Mouse (Mus musculus) erythroid progenitor cell, adult 5-6 weeks (primary cell): ENCODE results near the gene Izumo4. TPM values are rescaled to one million over a fixed set of nuclear protein-coding genes. Genes with fewer than 3 reads are reported as not detected.

Source experiments
- total RNA-seq, 2 experiments: library from RNA; stranded (forward) in 1 of 2; stranded (reverse) in 1 of 2; fragments of 150-400 nt in 1 of 2; fragments of 186-747, 209-891 nt in 1 of 2; gene quantifications; 2 replicates each; pipeline versions ENCODE4 v1.2.3 to v1.2.4; 2015 to 2017; ENCODE audit warnings: low replicate concordance in 2 of 2

Izumo4 gene
- total RNA-seq, 2 experiments from 2014 or later = 3.8 to 21.4 TPM

Other genes with a start within 250 kb of the Izumo4 start
- gene Onecut3, start 207.3 kb upstream of the Izumo4 start, total RNA-seq (2015; ENCODE audit: low replicate concordance) = not detected in 2 replicates
- not detected in 2 replicates for gene Onecut3, start 207.3 kb upstream of the Izumo4 start, total RNA-seq (2017; ENCODE audit: low replicate concordance)
- gene Atp8b3, start 163.1 kb upstream of the Izumo4 start, total RNA-seq (2015; ENCODE audit: low replicate concordance) = not detected in 2 replicates
- gene Atp8b3, start 163.1 kb upstream of the Izumo4 start, total RNA-seq (2017; ENCODE audit: low replicate concordance) = 0.39 TPM in 1 of 2 replicates, not detected in the other
- 33.5 and 35.7 TPM in 2 replicates for gene Rexo1, start 140.6 kb upstream of the Izumo4 start, total RNA-seq (2015; ENCODE audit: low replicate concordance)
- gene Rexo1, start 140.6 kb upstream of the Izumo4 start, total RNA-seq (2017; ENCODE audit: low replicate concordance) = 16.3 and 25.7 TPM in 2 replicates
- gene Klf16, start 124.9 kb upstream of the Izumo4 start, total RNA-seq (2015; ENCODE audit: low replicate concordance) = 8.4 and 9.4 TPM in 2 replicates
- 9.9 and 14.1 TPM in 2 replicates for gene Klf16, start 124.9 kb upstream of the Izumo4 start, total RNA-seq (2017; ENCODE audit: low replicate concordance)
- 44.7 and 49.0 TPM in 2 replicates for gene Abhd17a, start 111.8 kb upstream of the Izumo4 start, total RNA-seq (2015; ENCODE audit: low replicate concordance)
- gene Abhd17a, start 111.8 kb upstream of the Izumo4 start, total RNA-seq (2017; ENCODE audit: low replicate concordance) = 5.5 and 30.7 TPM in 2 replicates
- 8.8 and 10.5 TPM in 2 replicates for gene Scamp4, start 99.3 kb upstream of the Izumo4 start, total RNA-seq (2015; ENCODE audit: low replicate concordance)
- 2.3 and 6.9 TPM in 2 replicates for gene Scamp4, start 99.3 kb upstream of the Izumo4 start, total RNA-seq (2017; ENCODE audit: low replicate concordance)
- not detected in 2 replicates for gene Adat3, start 99.3 kb upstream of the Izumo4 start, total RNA-seq (2015; ENCODE audit: low replicate concordance)
- 1.4 TPM in 1 of 2 replicates, not detected in the other for gene Adat3, start 99.3 kb upstream of the Izumo4 start, total RNA-seq (2017; ENCODE audit: low replicate concordance)
- 0.72 and 1.7 TPM in 2 replicates for gene Gm49322, start 96.2 kb upstream of the Izumo4 start, total RNA-seq (2015; ENCODE audit: low replicate concordance)
- gene Gm49322, start 96.2 kb upstream of the Izumo4 start, total RNA-seq (2017; ENCODE audit: low replicate concordance) = 0.64 and 5.4 TPM in 2 replicates
- gene Csnk1g2, start 79.3 kb upstream of the Izumo4 start, total RNA-seq (2015; ENCODE audit: low replicate concordance) = 31.4 and 58.0 TPM in 2 replicates
- 50.1 and 62.4 TPM in 2 replicates for gene Csnk1g2, start 79.3 kb upstream of the Izumo4 start, total RNA-seq (2017; ENCODE audit: low replicate concordance)
- gene Btbd2, start 45.1 kb upstream of the Izumo4 start, total RNA-seq (2015; ENCODE audit: low replicate concordance) = 2.9 and 3.8 TPM in 2 replicates
- 9.2 and 25.3 TPM in 2 replicates for gene Btbd2, start 45.1 kb upstream of the Izumo4 start, total RNA-seq (2017; ENCODE audit: low replicate concordance)
- gene Mknk2, start 24.1 kb upstream of the Izumo4 start, total RNA-seq (2015; ENCODE audit: low replicate concordance) = 78.2 and 83.0 TPM in 2 replicates
- gene Mknk2, start 24.1 kb upstream of the Izumo4 start, total RNA-seq (2017; ENCODE audit: low replicate concordance) = 49.4 and 67.6 TPM in 2 replicates
- gene Mob3a, start 207 bp upstream of the Izumo4 start, total RNA-seq (2015; ENCODE audit: low replicate concordance) = 19.5 and 32.3 TPM in 2 replicates
- gene Mob3a, start 207 bp upstream of the Izumo4 start, total RNA-seq (2017; ENCODE audit: low replicate concordance) = 9.0 and 25.7 TPM in 2 replicates
- 42.8 and 69.6 TPM in 2 replicates for gene Ap3d1, start 40.1 kb downstream of the Izumo4 start, total RNA-seq (2015; ENCODE audit: low replicate concordance)
- 66.0 and 111 TPM in 2 replicates for gene Ap3d1, start 40.1 kb downstream of the Izumo4 start, total RNA-seq (2017; ENCODE audit: low replicate concordance)
- 69.6 and 105 TPM in 2 replicates for gene Dot1l, start 53.0 kb downstream of the Izumo4 start, total RNA-seq (2015; ENCODE audit: low replicate concordance)
- gene Dot1l, start 53.0 kb downstream of the Izumo4 start, total RNA-seq (2017; ENCODE audit: low replicate concordance) = 51.7 and 61.7 TPM in 2 replicates
- gene Sf3a2, start 96.0 kb downstream of the Izumo4 start, total RNA-seq (2015; ENCODE audit: low replicate concordance) = 34.2 and 48.6 TPM in 2 replicates
- gene Sf3a2, start 96.0 kb downstream of the Izumo4 start, total RNA-seq (2017; ENCODE audit: low replicate concordance) = 16.8 and 18.1 TPM in 2 replicates
- gene Plekhj1, start 96.4 kb downstream of the Izumo4 start, total RNA-seq (2015; ENCODE audit: low replicate concordance) = 71.0 and 81.7 TPM in 2 replicates
- 18.9 and 38.1 TPM in 2 replicates for gene Plekhj1, start 96.4 kb downstream of the Izumo4 start, total RNA-seq (2017; ENCODE audit: low replicate concordance)
- gene Amh, start 103.1 kb downstream of the Izumo4 start, total RNA-seq (2015; ENCODE audit: low replicate concordance) = not detected in 2 replicates
- not detected in 2 replicates for gene Amh, start 103.1 kb downstream of the Izumo4 start, total RNA-seq (2017; ENCODE audit: low replicate concordance)
- not detected in 2 replicates for gene Jsrp1, start 111.3 kb downstream of the Izumo4 start, total RNA-seq (2015; ENCODE audit: low replicate concordance)
- not detected in 2 replicates for gene Jsrp1, start 111.3 kb downstream of the Izumo4 start, total RNA-seq (2017; ENCODE audit: low replicate concordance)
- gene Oaz1, start 124.5 kb downstream of the Izumo4 start, total RNA-seq (2015; ENCODE audit: low replicate concordance) = 1,470 and 1,566 TPM in 2 replicates
- gene Oaz1, start 124.5 kb downstream of the Izumo4 start, total RNA-seq (2017; ENCODE audit: low replicate concordance) = 158 and 259 TPM in 2 replicates
- gene Lingo3, start 141.9 kb downstream of the Izumo4 start, total RNA-seq (2015; ENCODE audit: low replicate concordance) = not detected in 2 replicates
- not detected in 2 replicates for gene Lingo3, start 141.9 kb downstream of the Izumo4 start, total RNA-seq (2017; ENCODE audit: low replicate concordance)
- gene Lsm7, start 153.0 kb downstream of the Izumo4 start, total RNA-seq (2015; ENCODE audit: low replicate concordance) = 24.7 and 54.4 TPM in 2 replicates
- 75.3 and 78.9 TPM in 2 replicates for gene Lsm7, start 153.0 kb downstream of the Izumo4 start, total RNA-seq (2017; ENCODE audit: low replicate concordance)
- 262 and 270 TPM in 2 replicates for gene Sppl2b, start 153.1 kb downstream of the Izumo4 start, total RNA-seq (2015; ENCODE audit: low replicate concordance)
- 283 and 322 TPM in 2 replicates for gene Sppl2b, start 153.1 kb downstream of the Izumo4 start, total RNA-seq (2017; ENCODE audit: low replicate concordance)
- gene Tmprss9, start 169.7 kb downstream of the Izumo4 start, total RNA-seq (2015; ENCODE audit: low replicate concordance) = 0.72 TPM in 1 of 2 replicates, not detected in the other
- gene Tmprss9, start 169.7 kb downstream of the Izumo4 start, total RNA-seq (2017; ENCODE audit: low replicate concordance) = 0.30 TPM in 1 of 2 replicates, not detected in the other
- gene Timm13, start 198.8 kb downstream of the Izumo4 start, total RNA-seq (2015; ENCODE audit: low replicate concordance) = 17.6 and 32.1 TPM in 2 replicates
- 3.7 and 7.6 TPM in 2 replicates for gene Timm13, start 198.8 kb downstream of the Izumo4 start, total RNA-seq (2017; ENCODE audit: low replicate concordance)
- 0.36 and 1.3 TPM in 2 replicates for gene Lmnb2, start 216.1 kb downstream of the Izumo4 start, total RNA-seq (2015; ENCODE audit: low replicate concordance)
- gene Lmnb2, start 216.1 kb downstream of the Izumo4 start, total RNA-seq (2017; ENCODE audit: low replicate concordance) = 7.3 and 9.0 TPM in 2 replicates
- gene Gadd45b, start 227.9 kb downstream of the Izumo4 start, total RNA-seq (2015; ENCODE audit: low replicate concordance) = 1.3 and 1.8 TPM in 2 replicates
- 3.6 and 9.2 TPM in 2 replicates for gene Gadd45b, start 227.9 kb downstream of the Izumo4 start, total RNA-seq (2017; ENCODE audit: low replicate concordance)